Mouse (Mus musculus) fat pad, adult 2 months (tissue): ENCODE data around the gene Tnfaip1.
A peak's percentile ranks its signal among the peaks of the same experiment; 100 is the strongest.

Experiments used
- DNase-seq: peaks from one replicate; pipeline ENCODE4 v3.0.0-alpha.2; 2011; ENCODE audit warnings: low read depth, low spot score; ENCODE audit errors: extremely low read depth

Tnfaip1 gene

GRCm38 (mm10) chr11:78501529-78501928 is 34.6 kb downstream of the Tnfaip1 start:
- DNase-seq = no peak

- DNase-seq = no peak
These were observed 35.4 kb downstream of the Tnfaip1 start for GRCm38 (mm10) chr11:78500623-78501202.

GRCm38 (mm10) chr11:78499543-78499942 is 36.6 kb downstream of the Tnfaip1 start:
- no peak for DNase-seq

GRCm38 (mm10) chr11:78499004-78499403 is 37.1 kb downstream of the Tnfaip1 start, which contains the start of gene Vtn:
TSS of gene Vtn (plus strand) at chr11:78499091.
- no peak for DNase-seq

GRCm38 (mm10) chr11:78497544-78498522 is 38.3 kb downstream of the Tnfaip1 start, which contains the start of gene Sarm1:
TSS of gene Sarm1 (minus strand) at chr11:78497754.
- DNase-seq = peak; percentile 21

GRCm38 (mm10) chr11:78497071-78497541 is 39.0 kb downstream of the Tnfaip1 start:
- DNase-seq = no peak

- no peak for DNase-seq
These were observed 40.2 kb downstream of the Tnfaip1 start for GRCm38 (mm10) chr11:78495904-78496303.

GRCm38 (mm10) chr11:78490781-78491241 is 45.3 kb downstream of the Tnfaip1 start:
- DNase-seq = no peak

- DNase-seq = no peak
These were observed 48.0 kb downstream of the Tnfaip1 start for GRCm38 (mm10) chr11:78488168-78488567.

GRCm38 (mm10) chr11:78483639-78484038 is 52.5 kb downstream of the Tnfaip1 start:
- DNase-seq = no peak

- DNase-seq = no peak
These were observed 60.8 kb downstream of the Tnfaip1 start for GRCm38 (mm10) chr11:78475289-78475688.
